In the genomic region with DNA sequence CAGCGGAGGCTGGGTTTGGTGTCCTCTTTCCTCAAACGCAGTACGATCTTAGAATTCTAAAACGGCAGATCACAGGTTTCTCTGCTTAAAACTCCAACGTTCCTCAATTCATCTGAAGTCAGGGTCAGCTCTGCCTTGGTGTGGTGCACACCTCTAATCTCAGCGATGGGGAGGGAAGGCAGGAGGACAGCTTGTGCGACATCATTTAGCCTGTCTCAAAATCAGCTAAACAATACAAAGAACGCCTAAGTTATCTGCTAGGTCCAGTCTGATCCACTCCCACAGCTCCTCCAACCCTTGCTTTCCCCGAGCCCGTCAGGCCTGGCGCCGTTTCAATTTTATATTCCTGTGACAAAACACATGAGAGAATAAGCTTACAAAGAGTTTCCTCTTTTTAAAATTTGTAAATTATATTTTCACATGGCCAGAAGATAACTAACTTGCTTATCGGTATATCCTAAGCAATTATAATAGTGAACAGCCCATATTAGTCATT, we compare ENCODE assay signal across 9 mouse cellular contexts. TPM values are rescaled to one million over a fixed set of nuclear protein-coding genes. Genes with fewer than 3 reads are reported as not detected.
DNase-seq lines count a peak whose midpoint lies in the region; ATAC-seq lines count a peak whose summit lies in the region.
"Had no signal": no experiment of that assay in that cellular context is flagged by ENCODE, and none has a peak within 500 bp of the region (broad histone marks: within the 10 kb centered on the region; RNA-seq: fewer than 3 reads in every experiment).

No protein-coding gene starts in this region.

- 32% methylated on average over 13 of the region's 13 CpGs for WGBS in neural tube, embryonic 11.5 days
- 23% methylated on average over 13 of the region's 13 CpGs for WGBS in hindbrain, embryonic 15.5 days

- peak overlapping the region; percentile 45; the same call in 1 of the 2 replicates for H3K9ac ChIP-seq in neural tube, embryonic 11.5 days (ENCODE audit: low read length)
- H3K9ac ChIP-seq in hindbrain, embryonic 15.5 days, result peak overlapping the region; percentile 50

- peak overlapping the region; percentile 38 for H3K4me2 ChIP-seq in neural tube, embryonic 11.5 days (ENCODE audit: low read depth)
- H3K4me2 ChIP-seq in hindbrain, embryonic 15.5 days, result peak overlapping the region; percentile 64

- ATAC-seq in neural tube, embryonic 11.5 days (ENCODE audit: insufficient read depth, low FRiP score, low TSS enrichment), result no peak
- ATAC-seq in hindbrain, embryonic 15.5 days (ENCODE audit: low FRiP score, low read depth), result peak; percentile 21; the same call in 1 of the 2 replicates

- H3K36me3 ChIP-seq in neural tube, embryonic 11.5 days (ENCODE audit: control insufficient read depth, insufficient read depth, low read length), result no peaks in the 10 kb centered on the region
- H3K36me3 ChIP-seq in hindbrain, embryonic 15.5 days, result peaks cover 2% of the 10 kb centered on the region; the same call in 1 of the 2 replicates
- peaks cover 6% of the 10 kb centered on the region for H3K36me3 ChIP-seq in megakaryocyte, embryonic 14.5 days (replicated peaks; ENCODE audit: low read length)

- no peak overlapping the region for H3K27ac ChIP-seq in neural tube, embryonic 11.5 days (ENCODE audit: low read depth, low read length)
- peak overlapping the region; percentile 67 for H3K27ac ChIP-seq in hindbrain, embryonic 15.5 days (replicated peaks)

- no peaks in the 10 kb centered on the region for H3K9me3 ChIP-seq in neural tube, embryonic 11.5 days (ENCODE audit: control insufficient read depth, low read length)
- H3K9me3 ChIP-seq in hindbrain, embryonic 15.5 days, result no peaks in the 10 kb centered on the region
- H3K9me3 ChIP-seq in megakaryocyte, embryonic 14.5 days, result peaks cover 4% of the 10 kb centered on the region; the same call in 1 of the 2 replicates

- DNase-seq in adrenal gland, postnatal 14 days, result peak; percentile 37
- no peak for DNase-seq in adrenal gland, postnatal 4 days (ENCODE audit: low spot score in 2 of 2)
- DNase-seq in neural tube, embryonic 11.5 days (ENCODE audit: low spot score), result no peak
- no peak for DNase-seq in neural tube, embryonic 10.5 days (ENCODE audit: extremely low spot score, low spot score)
- DNase-seq in frontal cortex, postnatal 14 days (ENCODE audit: low spot score in 2 of 2), result no peak
- no peak for DNase-seq in frontal cortex, postnatal 25 days (ENCODE audit: low spot score in 2 of 2)

- H3K4me3 ChIP-seq in neural tube, embryonic 11.5 days (ENCODE audit: low read depth, low read length), result peak overlapping the region; percentile 12
- peak overlapping the region; percentile 42 for H3K4me3 ChIP-seq in hindbrain, embryonic 15.5 days
- peak overlapping the region; percentile 92 for H3K4me3 ChIP-seq in megakaryocyte, embryonic 14.5 days (replicated peaks)

- H3K27me3 ChIP-seq in neural tube, embryonic 11.5 days (ENCODE audit: control insufficient read depth, insufficient read depth, low read length), result no peaks in the 10 kb centered on the region
- H3K27me3 ChIP-seq in hindbrain, embryonic 15.5 days, result no peaks in the 10 kb centered on the region
- H3K27me3 ChIP-seq in megakaryocyte, embryonic 14.5 days (replicated peaks), result no peaks in the 10 kb centered on the region

- no peaks in the 10 kb centered on the region for H3K4me1 ChIP-seq in neural tube, embryonic 11.5 days (ENCODE audit: control insufficient read depth, insufficient read depth, low read length)
- H3K4me1 ChIP-seq in hindbrain, embryonic 15.5 days (replicated peaks), result peaks cover 6% of the 10 kb centered on the region
- peaks cover 16% of the 10 kb centered on the region for H3K4me1 ChIP-seq in megakaryocyte, embryonic 14.5 days

RNA-seq across cellular contexts. Expression of gene 1700125H20Rik, which starts 13.1 kb away (rescaled TPM):
- total RNA-seq in adrenal gland, postnatal 14 days (2021), result 1.1 and 1.4 TPM in 2 replicates
- total RNA-seq in adrenal gland, postnatal 4 days (2021), result 1 to 10 TPM in 1 of 2 experiments, under 1 TPM in 1; 0.62 to 1.3 TPM
- 0.60 TPM in 1 of 2 replicates, not detected in the other for polyA plus RNA-seq in neural tube, embryonic 11.5 days (2014; fragmentation: Nextera tagmentation; extraction: Ambion mirVana)
- polyA plus RNA-seq in hindbrain, embryonic 15.5 days (2015; fragmentation: Nextera tagmentation; extraction: Ambion mirVana), result 0.58 and 0.84 TPM in 2 replicates
- polyA plus RNA-seq in megakaryocyte, embryonic 14.5 days (2012; ENCODE audit: insufficient read depth, low replicate concordance), result not detected in 2 replicates
- total RNA-seq: common myeloid progenitor, adult 5-6 weeks had no signal

RNA-seq across cellular contexts. Expression of gene Usp32, which starts 43.4 kb away (rescaled TPM):
- total RNA-seq in adrenal gland, postnatal 14 days (2021), result 29.1 and 37.5 TPM in 2 replicates
- 10 to 100 TPM; 40.2 to 44.6 TPM for total RNA-seq in adrenal gland, postnatal 4 days (2021)
- polyA plus RNA-seq in neural tube, embryonic 11.5 days (2014; fragmentation: Nextera tagmentation; extraction: Ambion mirVana), result 7.9 and 8.6 TPM in 2 replicates
- polyA plus RNA-seq in hindbrain, embryonic 15.5 days (2015; fragmentation: Nextera tagmentation; extraction: Ambion mirVana), result 10.6 and 11.9 TPM in 2 replicates
- 5.5 TPM in 1 of 2 replicates, not detected in the other for polyA plus RNA-seq in megakaryocyte, embryonic 14.5 days (2012; ENCODE audit: insufficient read depth, low replicate concordance)

RNA-seq across cellular contexts. Expression of gene Appbp2, which starts 51.6 kb away (rescaled TPM):
- total RNA-seq in adrenal gland, postnatal 14 days (2021), result 43.0 and 43.3 TPM in 2 replicates
- total RNA-seq in adrenal gland, postnatal 4 days (2021), result 10 to 100 TPM; 58.8 to 59.0 TPM
- polyA plus RNA-seq in neural tube, embryonic 11.5 days (2014; fragmentation: Nextera tagmentation; extraction: Ambion mirVana), result 61.5 and 65.2 TPM in 2 replicates
- 46.4 and 46.9 TPM in 2 replicates for polyA plus RNA-seq in hindbrain, embryonic 15.5 days (2015; fragmentation: Nextera tagmentation; extraction: Ambion mirVana)
- polyA plus RNA-seq in megakaryocyte, embryonic 14.5 days (2012; ENCODE audit: insufficient read depth, low replicate concordance), result 1.4 and 2.7 TPM in 2 replicates

Comparison
In these comparisons a context has a peak if more than half of its experiments do, and no peak if none do; other contexts are left out.
1. H3K4me3 ChIP-seq: peak in every context shown above with its lines; median percentile 92 in megakaryocyte, embryonic 14.5 days; 42 in hindbrain, embryonic 15.5 days; 12 in neural tube, embryonic 11.5 days.
2. RNA of gene Appbp2, which starts 51.6 kb away (polyA plus RNA-seq): 61.5 to 65.2 TPM in neural tube, embryonic 11.5 days and 46.4 to 46.9 TPM in hindbrain, embryonic 15.5 days; 1.4 to 2.7 TPM in megakaryocyte, embryonic 14.5 days; every median in the first group is over 10 times any median in the second.